Mouse (Mus musculus) heart, embryonic 16.5 days (tissue): Measurements from ENCODE around the gene Acvrl1. TPM values are rescaled to one million over a fixed set of nuclear protein-coding genes. Genes with fewer than 3 reads are reported as not detected.

Experiments
- ATAC-seq: fragments of 200-750 bp; cut with Nextera tagmentation; replicated peaks from 2 replicates; pipeline ENCODE4 v1.8.0; 2017; ENCODE audit warnings: moderate number of reproducible peaks; ENCODE audit not compliant: insufficient read depth, low FRiP score; ENCODE audit errors: extremely low read depth
- H3K27ac ChIP-seq: fragments of 300-500 bp; sonication (generic); 2 replicates; pipeline ENCODE4 v1.5.1; 2014; ENCODE audit warnings: mild to moderate bottlenecking, low read length, control low read depth, moderate library complexity
- H3K27me3 ChIP-seq: fragments of 300-500 bp; sonication (generic); 2 replicates; pipeline ENCODE4 v1.6.1; 2014; ENCODE audit warnings: low read length, mixed read lengths; ENCODE audit not compliant: control insufficient read depth, insufficient read depth
- H3K36me3 ChIP-seq: fragments of 300-500 bp; sonication (generic); 2 replicates; pipeline ENCODE4 v1.6.1; 2014; ENCODE audit not compliant: control insufficient read depth, insufficient read depth
- H3K4me1 ChIP-seq: fragments of 300-500 bp; sonication (generic); 2 replicates; pipeline ENCODE4 v1.6.1; 2014; ENCODE audit warnings: low read length, mixed read lengths; ENCODE audit not compliant: control insufficient read depth, insufficient read depth
- H3K4me2 ChIP-seq: fragments of 300-500 bp; sonication (generic); 2 replicates; pipeline ENCODE4 v1.6.1; 2014; ENCODE audit warnings: low read depth, mild to moderate bottlenecking, control low read depth, low read length
- H3K4me3 ChIP-seq: fragments of 300-500 bp; sonication (generic); 2 replicates; pipeline ENCODE4 v1.5.1; 2014; ENCODE audit warnings: mild to moderate bottlenecking, control low read depth, low read length
- H3K9ac ChIP-seq: fragments of 300-500 bp; sonication (generic); 2 replicates; pipeline ENCODE4 v1.6.1; 2014; ENCODE audit warnings: low read length, control low read depth
- H3K9me3 ChIP-seq: fragments of 300-500 bp; sonication (generic); replicated peaks from 2 replicates; pipeline ENCODE4 v1.6.1; 2016; ENCODE audit warnings: low read length; ENCODE audit not compliant: control insufficient read depth
- WGBS: fragments of 180-500 bp; shearing (Covaris S2); extraction: QIAGEN DNeasy Blood & Tissue Kit; methylation state at CpG from one replicate; pipeline ENCODE4 v1.1.7; 2014; 5-methylcytosine and 5-hydroxymethylcytosine counted together
- polyA plus RNA-seq: library from polyadenylated mRNA; unstranded; fragments of >200 nt; fragmentation: Nextera tagmentation; extraction: Ambion mirVana; gene quantifications from 2 replicates; pipeline ENCODE4 v1.2.1, GENCODE M21; 2015

Gene Acvrl1
- polyA plus RNA-seq, 1 experiment from 2014 or later: 14.7 TPM

DNA sequence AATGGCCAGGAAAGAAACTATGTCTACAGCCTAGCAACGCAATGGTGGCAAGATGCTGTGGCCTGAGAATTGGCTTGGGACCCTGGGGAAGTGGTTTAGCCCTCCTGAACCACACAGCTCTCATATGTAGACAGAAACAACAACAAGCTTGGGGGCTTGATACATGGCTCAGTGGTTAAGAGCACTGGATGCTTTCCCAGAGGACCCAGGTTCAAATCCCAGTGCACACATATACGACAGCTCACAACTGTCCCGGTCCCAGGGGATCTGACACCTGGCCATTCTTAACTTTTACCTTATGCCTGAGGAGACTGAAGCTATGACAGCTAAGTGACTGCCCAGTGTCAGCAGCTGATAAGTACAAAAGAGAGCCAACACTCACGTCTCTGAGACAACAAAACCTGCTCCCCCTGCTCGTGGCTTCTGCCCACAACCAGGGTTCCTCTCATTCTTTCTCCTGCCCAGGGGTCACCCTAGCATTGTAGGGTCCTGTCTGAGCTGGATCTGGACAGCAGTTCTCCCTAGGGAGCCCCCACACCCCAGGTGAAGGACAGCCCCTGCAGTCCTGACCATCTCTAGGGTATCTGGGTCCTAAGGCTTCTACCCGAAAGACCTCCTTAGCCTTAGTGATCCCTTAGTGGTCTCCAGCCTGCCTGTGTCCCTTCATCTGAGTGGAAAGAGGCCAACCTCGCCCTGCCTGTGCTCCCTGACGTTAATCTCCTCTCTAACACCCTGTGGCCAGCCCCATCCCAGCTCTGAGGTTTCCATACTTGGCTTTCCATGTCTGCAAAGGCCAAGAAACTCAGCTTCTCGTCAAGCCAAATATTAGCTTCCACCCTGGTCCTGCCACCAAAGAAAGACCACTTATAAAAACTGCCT, 6.7 kb upstream of the Acvrl1 start:
- Histone ChIP-seq H3K27me3 (no peaks in the 10 kb centered on the region), H3K9ac (no peak overlapping the region), H3K4me3 (no peak overlapping the region), H3K4me2 (no peak overlapping the region), H3K36me3 (no peaks in the 10 kb centered on the region), H3K4me1 (peaks cover 2% of the 10 kb centered on the region; the same call in 1 of the 2 replicates), H3K9me3 (0 out of 2 replicates have a peak, but pooled peaks cover 2% of the 10 kb centered on the region), H3K27ac (no peak overlapping the region)
- 64% methylated on average over 9 of the region's 9 CpGs for WGBS
- ATAC-seq: no peak

DNA sequence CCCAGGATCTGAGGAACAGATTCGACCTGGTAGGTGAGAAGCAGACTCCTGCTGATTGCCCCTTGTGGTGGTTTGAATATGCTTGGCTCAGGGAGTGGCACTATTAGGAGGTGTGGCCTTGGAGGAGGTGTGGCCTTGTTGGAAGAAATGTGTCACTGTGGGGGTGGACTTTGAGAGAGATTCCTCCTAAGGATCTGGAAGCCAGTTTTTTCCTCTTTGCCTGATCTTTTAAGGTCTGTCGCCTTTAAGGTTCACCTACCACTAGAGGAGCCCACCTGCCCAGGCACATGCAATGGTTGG, 6.1 kb upstream of the Acvrl1 start:
- Histone ChIP-seq H3K27me3 (0 out of 2 replicates have a peak, but pooled peaks cover under 1% of the 10 kb centered on the region), H3K36me3 (no peaks in the 10 kb centered on the region), H3K27ac (0 out of 2 replicates have a peak overlapping the region, but pooled peaks have one; percentile 26), H3K9me3 (0 out of 2 replicates have a peak, but pooled peaks cover 2% of the 10 kb centered on the region), H3K4me3 (no peak overlapping the region), H3K9ac (no peak overlapping the region), H3K4me2 (no peak overlapping the region), H3K4me1 (peaks cover 2% of the 10 kb centered on the region; the same call in 1 of the 2 replicates)
- ATAC-seq: no peak
- 34% methylated on average over 2 of the region's 2 CpGs for WGBS

DNA sequence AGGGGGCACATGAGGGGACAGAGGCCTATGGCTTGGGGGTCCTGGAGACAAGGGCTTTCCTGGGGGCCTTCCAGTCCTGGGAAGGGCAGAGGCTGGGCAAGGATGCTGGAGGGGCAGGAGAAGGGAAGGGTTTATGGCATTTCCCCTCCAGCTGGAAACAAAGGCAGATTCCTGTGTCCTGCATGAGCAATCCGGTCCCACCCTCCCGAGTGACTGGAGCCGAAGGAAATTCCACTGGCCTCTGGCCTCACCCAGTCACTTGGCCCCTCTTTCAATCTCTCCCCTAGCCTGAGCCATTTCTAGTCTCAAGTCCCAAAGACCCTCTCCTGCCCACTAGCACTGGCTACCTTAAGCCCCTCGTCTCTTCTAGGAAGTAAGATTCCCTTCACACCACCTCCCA, 5.1 kb upstream of the Acvrl1 start:
- Histone ChIP-seq H3K9ac (no peak overlapping the region), H3K4me1 (peaks cover 4% of the 10 kb centered on the region), H3K9me3 (0 out of 2 replicates have a peak, but pooled peaks cover 2% of the 10 kb centered on the region), H3K27ac (peak overlapping the region; percentile 55; the same call in 1 of the 2 replicates), H3K36me3 (no peaks in the 10 kb centered on the region), H3K4me2 (no peak overlapping the region), H3K4me3 (no peak overlapping the region), H3K27me3 (peaks cover 10% of the 10 kb centered on the region)
- no peak for ATAC-seq
- 52% methylated on average over 4 of the region's 4 CpGs for WGBS

DNA sequence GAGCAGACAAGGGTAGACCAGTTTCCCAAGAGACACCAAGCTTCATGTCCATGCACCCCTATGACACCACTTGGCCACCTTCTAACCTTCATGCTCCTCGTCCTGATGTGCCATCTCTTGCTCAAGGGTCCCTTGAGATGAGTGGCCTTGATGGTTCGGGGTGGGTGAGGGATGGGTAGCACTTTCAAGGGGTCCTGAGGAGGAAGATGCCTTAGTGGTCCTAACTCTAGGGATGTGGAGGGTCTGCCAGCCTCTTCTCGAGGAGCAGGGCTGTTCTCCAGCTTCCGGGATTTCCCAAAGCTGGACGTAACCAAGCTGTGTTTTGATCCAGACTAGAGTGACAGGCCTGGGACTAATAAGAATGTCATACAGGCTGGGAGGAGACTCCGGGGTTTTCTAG, 2.8 kb upstream of the Acvrl1 start:
- H3K9me3 ChIP-seq: 0 out of 2 replicates have a peak, but pooled peaks cover 2% of the 10 kb centered on the region
- 78% methylated on average over 6 of the region's 6 CpGs for WGBS
- no peaks in the 10 kb centered on the region for H3K36me3 ChIP-seq

DNA sequence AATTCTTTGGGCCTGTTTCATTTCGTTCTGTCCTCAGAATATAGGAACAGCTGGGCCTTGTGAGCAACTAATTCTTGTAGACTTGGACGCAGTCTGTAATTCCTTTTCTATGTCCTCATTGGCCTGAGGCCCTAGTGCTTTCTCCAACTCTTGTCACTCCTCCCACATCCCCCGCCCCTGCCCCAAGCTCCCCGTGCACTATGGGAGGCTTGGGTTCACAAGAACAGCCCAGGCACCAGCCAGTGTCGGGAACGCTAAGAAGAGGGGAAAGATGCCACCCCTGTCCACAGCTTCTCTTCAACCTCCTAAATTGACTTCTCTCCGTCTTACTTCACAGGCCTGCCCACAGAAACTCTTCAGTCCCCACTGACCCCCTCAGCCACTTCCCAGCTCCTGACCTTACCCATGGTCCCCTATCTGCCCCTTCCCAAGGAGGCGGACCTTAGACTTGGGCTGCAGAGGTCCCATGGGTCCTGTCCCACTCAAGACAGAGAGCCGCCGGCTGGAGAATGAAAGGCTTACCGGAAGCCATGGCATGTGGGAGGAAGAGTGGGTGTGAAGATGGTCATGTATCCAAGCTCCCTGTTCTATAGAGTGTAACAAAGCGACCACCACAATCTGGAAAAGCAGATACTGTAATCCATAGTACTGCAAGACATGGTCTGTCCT, 1.3 kb upstream of the Acvrl1 start:
- H3K27me3 ChIP-seq: peaks cover 31% of the 10 kb centered on the region
- no peak overlapping the region for H3K4me2 ChIP-seq
- peaks cover 30% of the 10 kb centered on the region for H3K4me1 ChIP-seq
- H3K36me3 ChIP-seq: no peaks in the 10 kb centered on the region
- 60% methylated on average over 12 of the region's 12 CpGs for WGBS
- ATAC-seq: peak; percentile 50
- no peak overlapping the region for H3K9ac ChIP-seq
- peak overlapping the region; percentile 59 for H3K27ac ChIP-seq
- H3K9me3 ChIP-seq: 0 out of 2 replicates have a peak, but pooled peaks cover 2% of the 10 kb centered on the region
- H3K4me3 ChIP-seq: no peak overlapping the region

More for the DNA sequence above, 2.8 kb upstream of the Acvrl1 start:
- no peak overlapping the region for H3K9ac ChIP-seq
- peaks cover 19% of the 10 kb centered on the region for H3K4me1 ChIP-seq
- no peak overlapping the region for H3K4me2 ChIP-seq
- no peak overlapping the region for H3K27ac ChIP-seq
- H3K27me3 ChIP-seq: peaks cover 20% of the 10 kb centered on the region
- no peak overlapping the region for H3K4me3 ChIP-seq
- no peak for ATAC-seq

DNA sequence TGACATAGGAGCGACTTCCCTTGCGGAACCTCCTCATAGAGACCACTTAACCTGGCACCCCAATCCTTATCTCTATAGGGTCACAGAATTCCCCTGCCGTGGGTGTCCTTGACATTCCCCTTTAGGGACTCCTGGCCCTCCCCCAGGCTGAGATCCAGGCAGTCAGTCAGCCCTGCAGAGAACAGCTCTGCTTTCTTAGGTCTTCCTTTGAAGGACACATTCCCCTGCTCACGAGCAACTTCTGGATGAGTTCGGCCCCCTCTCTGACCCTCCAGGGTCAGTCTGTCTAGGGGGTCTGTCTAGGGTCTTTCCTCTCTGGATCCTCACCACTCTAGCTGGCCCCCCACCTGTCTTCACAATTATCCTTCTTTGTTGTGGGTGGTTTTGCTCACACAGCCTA, 1.1 kb downstream of the Acvrl1 start:
- Histone ChIP-seq H3K36me3 (no peaks in the 10 kb centered on the region), H3K4me1 (peaks cover 32% of the 10 kb centered on the region), H3K4me2 (peak overlapping the region; percentile 79), H3K9ac (peak overlapping the region; percentile 75), H3K9me3 (0 out of 2 replicates have a peak, but pooled peaks cover 2% of the 10 kb centered on the region), H3K4me3 (peak overlapping the region; percentile 65), H3K27me3 (peaks cover 33% of the 10 kb centered on the region), H3K27ac (no peak overlapping the region)
- WGBS: 21% methylated on average over 5 of the region's 5 CpGs
- ATAC-seq: no peak

DNA sequence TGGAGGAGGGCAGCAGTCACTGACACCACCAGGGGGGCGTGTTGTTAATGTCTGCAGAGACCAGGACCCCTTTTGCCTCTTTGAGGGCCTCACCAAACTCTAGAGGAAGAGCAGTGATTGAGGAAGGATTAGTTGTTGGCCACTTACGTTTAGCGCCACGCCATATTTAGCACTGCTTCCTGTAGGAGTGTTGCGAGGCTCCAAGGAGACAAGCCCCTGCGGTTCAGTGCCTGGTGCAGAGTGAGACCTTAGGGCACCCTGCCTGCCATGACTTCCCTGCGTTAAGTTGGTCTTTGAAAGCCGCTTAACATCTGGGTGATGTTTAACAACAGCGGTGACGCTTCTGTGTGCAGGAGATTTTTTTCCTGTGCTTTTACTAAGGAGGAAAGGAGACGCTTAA, 3.2 kb downstream of the Acvrl1 start:
- Histone ChIP-seq H3K36me3 (no peaks in the 10 kb centered on the region), H3K4me2 (peak overlapping the region; percentile 40), H3K27ac (no peak overlapping the region), H3K27me3 (peaks cover 35% of the 10 kb centered on the region), H3K9ac (no peak overlapping the region), H3K4me1 (peaks cover 32% of the 10 kb centered on the region), H3K4me3 (no peak overlapping the region), H3K9me3 (no peaks in the 10 kb centered on the region)
- no peak for ATAC-seq
- WGBS: 14% methylated on average over 11 of the region's 11 CpGs

DNA sequence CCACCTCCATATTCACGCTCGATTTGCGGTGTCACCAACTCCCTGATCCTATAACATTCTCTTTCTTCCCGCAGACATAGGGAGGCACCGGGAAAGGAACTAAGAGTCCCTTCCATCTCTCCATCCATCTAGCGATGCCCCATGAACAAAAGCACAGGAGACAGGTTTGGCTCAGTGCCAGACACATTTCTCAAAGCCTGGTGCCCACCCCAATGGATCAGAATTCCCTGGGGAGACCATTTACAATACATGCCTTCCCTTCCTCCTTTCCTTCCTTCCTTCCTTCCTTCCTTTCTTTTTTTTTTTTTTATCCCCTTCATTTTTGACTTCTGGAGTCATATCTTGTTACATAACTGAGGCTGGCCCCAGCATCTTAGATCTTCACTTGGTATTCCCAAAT, 3.7 kb downstream of the Acvrl1 start:
- Histone ChIP-seq H3K9ac (no peak overlapping the region), H3K4me3 (no peak overlapping the region), H3K36me3 (no peaks in the 10 kb centered on the region), H3K27ac (no peak overlapping the region), H3K4me1 (peaks cover 32% of the 10 kb centered on the region), H3K4me2 (peak overlapping the region; percentile 40), H3K9me3 (no peaks in the 10 kb centered on the region), H3K27me3 (peaks cover 35% of the 10 kb centered on the region)
- 58% methylated on average over 6 of the region's 6 CpGs for WGBS
- ATAC-seq: no peak

DNA sequence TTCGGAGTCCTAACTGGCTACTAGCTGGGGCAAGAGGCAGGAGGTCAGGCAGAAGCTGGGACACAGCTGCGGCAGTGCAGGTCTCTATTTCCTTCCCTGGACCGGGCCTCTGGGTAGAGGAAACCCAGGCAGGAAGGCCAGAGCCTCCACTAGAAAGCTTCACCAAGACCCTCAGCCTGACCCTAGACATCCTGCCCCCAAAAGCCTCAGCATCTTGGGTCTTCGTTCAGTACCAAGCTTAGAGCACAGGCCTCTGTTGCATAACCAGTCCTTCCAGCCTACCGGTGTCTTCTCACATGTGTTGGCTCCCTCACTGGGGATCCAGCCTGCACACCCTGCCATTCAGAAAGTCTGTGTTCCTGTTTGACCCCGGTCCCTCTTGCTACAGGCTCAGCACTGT, 4.4 kb downstream of the Acvrl1 start:
- Histone ChIP-seq H3K27ac (peak overlapping the region; percentile 33; the same call in 1 of the 2 replicates), H3K9ac (no peak overlapping the region), H3K4me3 (no peak overlapping the region), H3K27me3 (peaks cover 30% of the 10 kb centered on the region), H3K4me1 (peaks cover 32% of the 10 kb centered on the region), H3K4me2 (no peak overlapping the region), H3K9me3 (no peaks in the 10 kb centered on the region), H3K36me3 (no peaks in the 10 kb centered on the region; the same call in 1 of the 2 replicates)
- ATAC-seq: no peak
- 67% methylated on average over 6 of the region's 6 CpGs for WGBS
